Mouse (Mus musculus) lung, embryonic 15.5 days (tissue): ENCODE data around the gene Akap8. TPM values are rescaled to one million over a fixed set of nuclear protein-coding genes. Genes with fewer than 3 reads are reported as not detected.

Experiments used
- ATAC-seq: fragments of 200-750 bp; cut with Nextera tagmentation; 2 replicates; pipeline ENCODE4 v1.8.0; 2017; ENCODE audit warnings: moderate number of reproducible peaks, borderline replicate concordance; ENCODE audit not compliant: low FRiP score, low TSS enrichment; ENCODE audit errors: extremely low read depth
- H3K27ac ChIP-seq: fragments of 300-500 bp; sonication (generic); 2 replicates; pipeline ENCODE4 v1.5.1; 2015; ENCODE audit warnings: moderate library complexity, mild to moderate bottlenecking, inconsistent platforms
- H3K27me3 ChIP-seq: fragments of 300-500 bp; sonication (generic); 2 replicates; pipeline ENCODE4 v1.6.1; 2015; ENCODE audit warnings: inconsistent platforms
- H3K36me3 ChIP-seq: fragments of 300-500 bp; sonication (generic); 2 replicates; pipeline ENCODE4 v1.6.1; 2015; ENCODE audit warnings: inconsistent platforms
- H3K4me1 ChIP-seq: fragments of 300-500 bp; sonication (generic); 2 replicates; pipeline ENCODE4 v1.6.1; 2015; ENCODE audit warnings: inconsistent platforms
- H3K4me2 ChIP-seq: fragments of 300-500 bp; sonication (generic); 2 replicates; pipeline ENCODE4 v1.6.1; 2015; ENCODE audit warnings: inconsistent platforms, mild to moderate bottlenecking, moderate library complexity
- H3K4me3 ChIP-seq: fragments of 300-500 bp; sonication (generic); 2 replicates; pipeline ENCODE4 v1.5.1; 2015; ENCODE audit warnings: mild to moderate bottlenecking, inconsistent platforms
- H3K9ac ChIP-seq: fragments of 300-500 bp; sonication (generic); 2 replicates; pipeline ENCODE4 v1.6.1; 2015; ENCODE audit warnings: inconsistent platforms
- H3K9me3 ChIP-seq: fragments of 300-500 bp; sonication (generic); 2 replicates; pipeline ENCODE4 v1.6.1; 2016; ENCODE audit warnings: inconsistent platforms
- WGBS: fragments of 180-500 bp; shearing (Covaris S2); methylation state at CpG from one replicate; pipeline ENCODE4 v1.1.7; 2015; 5-methylcytosine and 5-hydroxymethylcytosine counted together
- polyA plus RNA-seq: library from polyadenylated mRNA; unstranded; fragments of >200 nt; fragmentation: Nextera tagmentation; extraction: Ambion mirVana; gene quantifications from 2 replicates; pipeline ENCODE4 v1.2.1, GENCODE M21; 2015

Gene Akap8
- polyA plus RNA-seq, 1 experiment from 2014 or later: 101 TPM

- 85% methylated on average over 1 of the region's 1 CpGs for WGBS
- Histone ChIP-seq H3K9me3 (no peaks in the 10 kb centered on the region), H3K9ac (no peak overlapping the region), H3K4me2 (no peak overlapping the region), H3K4me3 (no peak overlapping the region), H3K27me3 (no peaks in the 10 kb centered on the region), H3K36me3 (peaks cover 59% of the 10 kb centered on the region), H3K4me1 (no peaks in the 10 kb centered on the region), H3K27ac (no peak overlapping the region)
- ATAC-seq: no peak
Observed at GRCm38 (mm10) chr17:32341102-32341501, 20.1 kb upstream of the Akap8 start.

- ATAC-seq: no peak
- 69% methylated on average over 1 of the region's 1 CpGs for WGBS
- Histone ChIP-seq H3K4me2 (no peak overlapping the region), H3K27ac (no peak overlapping the region), H3K4me1 (no peaks in the 10 kb centered on the region), H3K36me3 (peaks cover 69% of the 10 kb centered on the region), H3K27me3 (no peaks in the 10 kb centered on the region), H3K9me3 (no peaks in the 10 kb centered on the region), H3K9ac (no peak overlapping the region), H3K4me3 (no peak overlapping the region)
Observed at GRCm38 (mm10) chr17:32340110-32340509, 19.1 kb upstream of the Akap8 start.

- Histone ChIP-seq H3K4me3 (no peak overlapping the region), H3K4me1 (no peaks in the 10 kb centered on the region), H3K27me3 (no peaks in the 10 kb centered on the region), H3K4me2 (no peak overlapping the region), H3K9me3 (no peaks in the 10 kb centered on the region), H3K36me3 (peaks cover 79% of the 10 kb centered on the region), H3K27ac (no peak overlapping the region), H3K9ac (no peak overlapping the region)
- WGBS: 79% methylated on average over 2 of the region's 2 CpGs
- no peak for ATAC-seq
Observed at GRCm38 (mm10) chr17:32335869-32336268, 14.8 kb upstream of the Akap8 start.

DNA sequence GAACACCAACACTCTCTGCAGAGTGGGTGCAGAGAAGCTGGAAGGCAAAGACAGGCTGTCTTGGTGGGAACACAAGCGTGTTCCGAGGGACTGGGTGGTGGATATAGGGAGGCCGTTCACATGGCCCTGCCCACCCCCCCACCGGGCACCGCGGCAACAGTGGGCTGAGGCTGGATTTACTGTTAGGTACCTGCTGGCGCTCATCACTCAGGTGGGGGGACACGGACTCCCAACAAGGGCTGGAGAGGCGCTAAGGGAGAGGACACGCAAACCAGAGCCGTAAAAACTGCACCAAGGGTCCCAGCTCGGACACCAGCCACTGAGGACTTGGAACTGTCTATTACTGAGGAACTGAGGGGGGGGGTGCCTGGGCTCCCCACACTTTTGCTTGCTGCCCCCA lies 13.9 kb upstream of the Akap8 start:
- Histone ChIP-seq H3K36me3 (peaks cover 86% of the 10 kb centered on the region), H3K27ac (no peak overlapping the region), H3K27me3 (no peaks in the 10 kb centered on the region), H3K9ac (no peak overlapping the region), H3K9me3 (no peaks in the 10 kb centered on the region), H3K4me2 (no peak overlapping the region), H3K4me3 (no peak overlapping the region), H3K4me1 (no peaks in the 10 kb centered on the region)
- 91% methylated on average over 12 of the region's 12 CpGs for WGBS
- peak; percentile 30; the same call in 1 of the 2 replicates for ATAC-seq

DNA sequence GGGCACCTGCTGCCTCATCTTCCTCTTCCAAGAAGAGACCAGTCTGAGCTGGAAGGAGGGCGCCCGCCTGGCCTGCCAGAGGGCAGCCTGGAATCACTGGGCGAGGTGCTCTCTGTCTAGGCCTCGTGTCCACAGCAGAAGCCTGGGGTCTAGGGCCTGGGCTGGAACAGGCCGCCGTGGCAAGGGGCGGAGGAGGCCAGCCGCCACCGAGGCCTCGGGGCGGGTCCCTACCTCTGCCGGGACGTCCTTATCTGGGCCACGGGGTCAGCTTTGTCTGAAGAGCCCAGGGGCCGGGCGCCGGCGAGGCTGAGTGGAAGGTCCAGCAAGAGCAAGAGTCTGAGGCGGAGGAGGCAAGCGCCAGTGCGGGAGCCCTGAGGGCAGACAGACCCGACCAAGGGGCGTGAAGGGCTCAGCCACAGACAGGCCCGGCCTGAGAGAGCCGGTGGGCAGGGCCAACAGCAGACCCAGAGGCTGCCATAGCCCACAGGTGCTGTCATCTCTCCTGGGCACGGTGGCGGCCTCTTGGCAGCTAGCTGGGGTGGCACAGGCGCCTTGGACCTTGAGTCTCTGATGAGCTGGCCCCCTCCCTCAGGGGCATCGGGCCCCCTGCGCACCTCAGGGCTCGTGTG lies 12.8 kb upstream of the Akap8 start:
- H3K9me3 ChIP-seq: no peaks in the 10 kb centered on the region
- H3K27me3 ChIP-seq: no peaks in the 10 kb centered on the region
- H3K4me3 ChIP-seq: no peak overlapping the region
- no peak overlapping the region for H3K4me2 ChIP-seq
- 65% methylated on average over 31 of the region's 31 CpGs for WGBS
- peaks cover 85% of the 10 kb centered on the region for H3K36me3 ChIP-seq
- ATAC-seq: peak; percentile 21; the same call in 1 of the 2 replicates
- H3K9ac ChIP-seq: no peak overlapping the region
- no peaks in the 10 kb centered on the region for H3K4me1 ChIP-seq
- H3K27ac ChIP-seq: no peak overlapping the region

DNA sequence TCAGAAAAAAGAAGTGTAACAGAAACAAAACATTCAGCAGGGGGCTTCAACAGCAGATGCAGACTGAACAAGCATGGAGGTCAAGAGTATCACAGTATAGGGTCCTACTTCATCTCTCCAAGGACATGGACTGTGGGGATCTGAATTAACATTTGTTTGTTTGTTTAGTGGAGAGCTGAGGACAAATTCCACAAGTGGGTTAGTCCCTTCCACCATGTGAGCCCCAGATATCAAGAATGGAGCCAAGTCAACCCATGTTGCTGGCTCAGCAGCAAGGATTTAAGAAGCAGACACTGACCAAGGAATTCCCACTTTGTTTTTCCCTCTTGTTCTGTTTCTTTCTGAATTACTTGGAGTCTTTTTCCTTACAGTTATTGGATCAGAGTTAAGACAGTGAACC lies 6.5 kb upstream of the Akap8 start:
- Histone ChIP-seq H3K27ac (no peak overlapping the region), H3K9ac (no peak overlapping the region), H3K4me3 (no peak overlapping the region), H3K27me3 (no peaks in the 10 kb centered on the region), H3K4me2 (no peak overlapping the region), H3K4me1 (no peaks in the 10 kb centered on the region), H3K9me3 (no peaks in the 10 kb centered on the region), H3K36me3 (peaks cover 65% of the 10 kb centered on the region)
- ATAC-seq: no peak

- H3K27me3 ChIP-seq: no peaks in the 10 kb centered on the region
- no peak overlapping the region for H3K9ac ChIP-seq
- no peak overlapping the region for H3K27ac ChIP-seq
- ATAC-seq: no peak
- peaks cover 43% of the 10 kb centered on the region for H3K36me3 ChIP-seq
- 87% methylated on average over 1 of the region's 1 CpGs for WGBS
- peaks cover 21% of the 10 kb centered on the region for H3K4me1 ChIP-seq
- H3K9me3 ChIP-seq: no peaks in the 10 kb centered on the region
- no peak overlapping the region for H3K4me2 ChIP-seq
- H3K4me3 ChIP-seq: no peak overlapping the region
Observed at GRCm38 (mm10) chr17:32322809-32323208, 1.8 kb upstream of the Akap8 start.

GRCm38 (mm10) chr17:32321836-32322235 lies 798 bp upstream of the Akap8 start:
- Histone ChIP-seq H3K36me3 (peaks cover 45% of the 10 kb centered on the region), H3K9ac (peak overlapping the region; percentile 71), H3K4me2 (peak overlapping the region; percentile 81), H3K9me3 (no peaks in the 10 kb centered on the region), H3K4me1 (peaks cover 21% of the 10 kb centered on the region), H3K4me3 (peak overlapping the region; percentile 65), H3K27me3 (no peaks in the 10 kb centered on the region), H3K27ac (peak overlapping the region; percentile 94)
- 12% methylated on average over 6 of the region's 6 CpGs for WGBS
- ATAC-seq: 0 out of 2 replicates have a peak, but pooled peaks have one; percentile 0

DNA sequence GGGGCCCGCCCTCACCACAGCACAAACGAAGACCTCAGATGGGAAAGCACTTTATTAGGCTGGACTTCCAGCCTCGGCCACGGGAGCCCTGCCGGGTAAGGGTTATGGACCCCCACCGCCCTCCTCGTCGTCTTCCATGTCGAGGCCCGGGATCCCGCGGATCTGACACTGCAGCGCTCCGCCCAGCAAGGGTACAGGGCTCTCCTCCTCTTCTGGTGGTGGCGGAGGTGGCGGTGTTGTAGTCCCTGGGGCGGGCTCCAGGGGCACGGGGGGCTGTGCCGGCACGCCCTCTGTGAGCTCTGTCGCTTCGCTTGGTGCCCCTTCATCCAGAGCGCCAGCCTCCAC lies 324 bp upstream of the Akap8 start:
- Histone ChIP-seq H3K9ac (peak overlapping the region; percentile 71), H3K4me1 (peaks cover 21% of the 10 kb centered on the region), H3K36me3 (peaks cover 45% of the 10 kb centered on the region), H3K27me3 (no peaks in the 10 kb centered on the region), H3K9me3 (no peaks in the 10 kb centered on the region), H3K27ac (peak overlapping the region; percentile 94), H3K4me3 (peak overlapping the region; percentile 65), H3K4me2 (peak overlapping the region; percentile 81)
- WGBS: under 1% methylated on average over 23 of the region's 23 CpGs
- ATAC-seq: peak; percentile 73

GRCm38 (mm10) chr17:32319950-32320349 lies 1.1 kb downstream of the Akap8 start:
- WGBS: under 1% methylated on average over 7 of the region's 7 CpGs
- H3K27me3 ChIP-seq: no peaks in the 10 kb centered on the region
- H3K27ac ChIP-seq: peak overlapping the region; percentile 94
- H3K4me1 ChIP-seq: peaks cover 21% of the 10 kb centered on the region
- peak overlapping the region; percentile 78 for H3K4me2 ChIP-seq
- H3K36me3 ChIP-seq: peaks cover 51% of the 10 kb centered on the region
- peak overlapping the region; percentile 80 for H3K9ac ChIP-seq
- H3K4me3 ChIP-seq: peak overlapping the region; percentile 65
- no peaks in the 10 kb centered on the region for H3K9me3 ChIP-seq
- no peak for ATAC-seq

GRCm38 (mm10) chr17:32317708-32318107 lies 3.3 kb downstream of the Akap8 start:
- no peak for ATAC-seq
- WGBS: 80% methylated on average over 3 of the region's 3 CpGs
- H3K4me3 ChIP-seq: no peak overlapping the region
- H3K27me3 ChIP-seq: no peaks in the 10 kb centered on the region
- peaks cover 21% of the 10 kb centered on the region for H3K4me1 ChIP-seq
- no peak overlapping the region for H3K27ac ChIP-seq
- H3K36me3 ChIP-seq: peaks cover 60% of the 10 kb centered on the region
- H3K4me2 ChIP-seq: no peak overlapping the region
- no peak overlapping the region for H3K9ac ChIP-seq
- no peaks in the 10 kb centered on the region for H3K9me3 ChIP-seq

DNA sequence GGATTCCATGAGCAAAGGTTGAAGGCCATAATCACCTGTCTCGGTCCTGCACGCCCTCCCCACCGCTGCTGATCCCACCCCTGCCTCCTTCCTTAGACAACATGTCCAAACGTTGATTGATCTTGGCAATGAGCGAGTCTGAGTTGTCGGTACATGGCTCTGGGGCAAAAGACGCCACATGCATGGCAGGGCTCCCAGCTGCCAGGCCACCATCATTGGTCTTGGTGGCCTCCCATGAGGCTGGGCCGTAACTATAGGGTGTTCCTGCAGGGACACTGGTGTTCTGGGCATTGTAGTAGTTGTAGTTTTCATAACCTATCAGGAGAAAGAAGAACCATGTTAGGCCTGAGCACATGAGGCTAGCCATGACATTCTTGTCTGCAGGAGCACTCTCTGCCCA lies 4.0 kb downstream of the Akap8 start:
- H3K9ac ChIP-seq: no peak overlapping the region
- no peaks in the 10 kb centered on the region for H3K27me3 ChIP-seq
- H3K36me3 ChIP-seq: peaks cover 66% of the 10 kb centered on the region
- H3K9me3 ChIP-seq: no peaks in the 10 kb centered on the region
- H3K4me3 ChIP-seq: no peak overlapping the region
- ATAC-seq: no peak
- H3K4me1 ChIP-seq: peaks cover 19% of the 10 kb centered on the region
- no peak overlapping the region for H3K27ac ChIP-seq
- 92% methylated on average over 8 of the region's 8 CpGs for WGBS
- H3K4me2 ChIP-seq: no peak overlapping the region

GRCm38 (mm10) chr17:32315560-32315959 lies 5.5 kb downstream of the Akap8 start:
- ATAC-seq: no peak
- WGBS: 91% methylated on average over 5 of the region's 5 CpGs
- Histone ChIP-seq H3K4me2 (no peak overlapping the region), H3K27ac (no peak overlapping the region), H3K9ac (no peak overlapping the region), H3K4me1 (peaks cover 14% of the 10 kb centered on the region), H3K4me3 (no peak overlapping the region), H3K36me3 (peaks cover 81% of the 10 kb centered on the region), H3K27me3 (no peaks in the 10 kb centered on the region), H3K9me3 (no peaks in the 10 kb centered on the region)
